Mouse (Mus musculus) CH12.LX (cell line): Measurements from ENCODE around the gene Igf1r.

ENCODE experiments used
- CTCF ChIP-seq, 2 experiments: IDR thresholded peaks in 1 of 2; conservative IDR thresholded peaks in 1 of 2; 2 replicates each; pipeline ENCODE4 v1.5.1; 2011 to 2012; ENCODE audit warnings: low read depth in 2 of 2, low read length in 2 of 2, improper control_type of control experiment in 1 of 2, inconsistent platforms in 1 of 2, mild to moderate bottlenecking in 1 of 2, moderate library complexity in 1 of 2
- HCFC1 ChIP-seq: IDR thresholded peaks from 2 replicates; pipeline ENCODE4 v1.6.1; 2012; ENCODE audit warnings: low read depth, mild to moderate bottlenecking, inconsistent platforms, low read length, improper control_type of control experiment
- MXI1 ChIP-seq: IDR thresholded peaks from 2 replicates; pipeline ENCODE4 v1.6.1; 2011; ENCODE audit warnings: mild to moderate bottlenecking, low read depth, low read length, improper control_type of control experiment
- POLR2A ChIP-seq: IDR thresholded peaks from 2 replicates; pipeline ENCODE4 v1.6.1; 2011; ENCODE audit warnings: low read depth, mild to moderate bottlenecking, improper control_type of control experiment, low read length
- RAD21 ChIP-seq: IDR thresholded peaks from 2 replicates; pipeline ENCODE4 v1.6.1; 2011; ENCODE audit warnings: low read depth, mild to moderate bottlenecking, low read length, improper control_type of control experiment, moderate library complexity
- SIN3A ChIP-seq: IDR thresholded peaks from 2 replicates; pipeline ENCODE4 v1.6.1; 2012; ENCODE audit warnings: low read length, improper control_type of control experiment, inconsistent platforms
- USF1 ChIP-seq: IDR thresholded peaks from 2 replicates; pipeline ENCODE4 v1.6.1; 2014; ENCODE audit warnings: low read depth, mild to moderate bottlenecking, inconsistent platforms, low read length, improper control_type of control experiment
- ZC3H11A ChIP-seq: IDR thresholded peaks from 2 replicates; pipeline ENCODE4 v1.6.1; 2012; ENCODE audit warnings: low read depth, mild to moderate bottlenecking, inconsistent platforms, low read length, improper control_type of control experiment

GRCm38 (mm10) chr7:68179672-68180071, 227.0 kb downstream of the Igf1r start:
- TF ChIP-seq HCFC1 (no peak), CTCF (conservative IDR thresholded peaks at IDR 0.05 in 1 of 2, IDR thresholded peaks at IDR 0.05 in 1 of 2; ENCODE audit: low read depth in 2 of 2, low read length in 2 of 2) (peak in 1 of 2 experiments; percentile 51; a peak in 2 of 4 replicates), POLR2A (no peak), RAD21 (peak; percentile 51), MXI1 (no peak), ZC3H11A (no peak), USF1 (no peak), SIN3A (no peak)
